Mouse (Mus musculus): ENCODE results near the gene Grin2a. TPM values are rescaled to one million over a fixed set of nuclear protein-coding genes. Genes with fewer than 3 reads are reported as not detected.

Gene Grin2a
- polyA plus RNA-seq, 1 experiment from 2014 or later = 0.33 TPM

DNA sequence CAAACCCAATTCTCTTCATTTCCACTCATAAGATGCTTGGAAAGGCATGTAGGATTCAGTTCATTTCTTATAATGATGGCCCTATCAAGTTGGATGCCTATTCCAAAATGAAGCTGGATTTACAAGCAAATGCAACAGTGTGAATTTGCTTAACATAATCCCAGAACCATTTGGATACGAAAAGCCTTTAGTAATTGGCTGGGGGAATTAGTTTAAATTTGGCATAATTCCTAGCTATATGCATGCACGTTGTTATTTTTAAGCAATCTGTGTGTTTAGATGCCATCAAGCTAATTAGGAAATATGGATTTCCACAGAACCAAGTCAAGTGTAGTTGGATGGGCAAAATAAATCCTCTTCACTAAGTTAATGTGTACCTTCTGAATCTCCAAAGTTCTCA is 411.4 kb downstream of the Grin2a start:
- no peaks in the 10 kb centered on the region for H3K4me1 ChIP-seq (ENCODE audit: control insufficient read depth, insufficient read depth, low read length)
- DNase-seq (ENCODE audit: low spot score, missing footprints) (no peak), ATAC-seq (ENCODE audit: low FRiP score) (no peak)
- no peak overlapping the region for H3K4me2 ChIP-seq
- 73% methylated on average over 2 of the region's 2 CpGs for WGBS
- no peak overlapping the region for H3K9ac ChIP-seq (ENCODE audit: low read length)
- no peaks in the 10 kb centered on the region for H3K9me3 ChIP-seq (ENCODE audit: control insufficient read depth, low read length)
- no peaks in the 10 kb centered on the region for H3K27me3 ChIP-seq (ENCODE audit: control insufficient read depth, insufficient read depth, low read length)
- H3K36me3 ChIP-seq (ENCODE audit: control insufficient read depth, insufficient read depth, low read length) = no peaks in the 10 kb centered on the region
- H3K4me3 ChIP-seq (ENCODE audit: low read depth, low read length) = no peak overlapping the region
- no peak overlapping the region for H3K27ac ChIP-seq (ENCODE audit: low read depth, low read length)

GRCm38 (mm10) chr16:9571793-9572192 is 423.6 kb downstream of the Grin2a start:
- Histone ChIP-seq H3K4me2 (no peak overlapping the region), H3K9ac (ENCODE audit: low read length) (no peak overlapping the region), H3K9me3 (ENCODE audit: control insufficient read depth, low read length) (no peaks in the 10 kb centered on the region), H3K36me3 (ENCODE audit: control insufficient read depth, insufficient read depth, low read length) (no peaks in the 10 kb centered on the region), H3K27me3 (ENCODE audit: control insufficient read depth, insufficient read depth, low read length) (no peaks in the 10 kb centered on the region), H3K4me1 (ENCODE audit: control insufficient read depth, insufficient read depth, low read length) (no peaks in the 10 kb centered on the region), H3K27ac (ENCODE audit: low read depth, low read length) (no peak overlapping the region), H3K4me3 (ENCODE audit: low read depth, low read length) (no peak overlapping the region)
- ATAC-seq (ENCODE audit: low FRiP score) (no peak), DNase-seq (ENCODE audit: low spot score, missing footprints) (no peak)
- 26% methylated on average over 1 of the region's 1 CpGs for WGBS

DNA sequence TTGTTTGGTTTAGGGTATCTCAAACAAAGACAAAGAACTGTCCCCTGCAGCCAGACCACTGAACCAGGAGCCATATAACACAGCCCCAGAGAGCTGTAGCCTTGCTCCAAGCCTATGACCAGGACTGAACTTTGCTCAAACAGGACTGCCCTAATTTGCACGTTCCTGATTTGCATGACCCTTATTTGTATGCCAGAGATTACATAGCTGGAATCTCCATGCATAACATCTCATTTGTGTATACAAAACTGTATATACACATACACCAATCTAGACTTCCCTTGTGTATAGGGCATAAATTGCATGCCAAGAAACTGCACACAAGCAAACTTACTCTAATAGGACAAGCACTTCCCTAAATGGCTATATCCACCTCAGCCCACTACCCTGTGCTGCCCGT is 428.1 kb downstream of the Grin2a start:
- H3K9me3 ChIP-seq (ENCODE audit: control insufficient read depth, low read length) = no peaks in the 10 kb centered on the region
- no peaks in the 10 kb centered on the region for H3K4me1 ChIP-seq (ENCODE audit: control insufficient read depth, insufficient read depth, low read length)
- H3K27me3 ChIP-seq (ENCODE audit: control insufficient read depth, insufficient read depth, low read length) = no peaks in the 10 kb centered on the region
- no peak for DNase-seq (ENCODE audit: low spot score, missing footprints)
- H3K4me2 ChIP-seq = no peak overlapping the region
- no peak overlapping the region for H3K27ac ChIP-seq (ENCODE audit: low read depth, low read length)
- no peaks in the 10 kb centered on the region for H3K36me3 ChIP-seq (ENCODE audit: control insufficient read depth, insufficient read depth, low read length)
- no peak for ATAC-seq (ENCODE audit: low FRiP score)
- 72% methylated on average over 2 of the region's 2 CpGs for WGBS
- no peak overlapping the region for H3K4me3 ChIP-seq (ENCODE audit: low read depth, low read length)
- no peak overlapping the region for H3K9ac ChIP-seq (ENCODE audit: low read length)

- 9% methylated on average over 1 of the region's 1 CpGs for WGBS
- DNase-seq (ENCODE audit: low spot score, missing footprints) = peak; percentile 83
- Histone ChIP-seq H3K4me2 (no peak overlapping the region), H3K27ac (ENCODE audit: low read depth, low read length) (no peak overlapping the region), H3K27me3 (ENCODE audit: control insufficient read depth, insufficient read depth, low read length) (no peaks in the 10 kb centered on the region), H3K4me3 (ENCODE audit: low read depth, low read length) (no peak overlapping the region), H3K4me1 (ENCODE audit: control insufficient read depth, insufficient read depth, low read length) (no peaks in the 10 kb centered on the region), H3K9ac (ENCODE audit: low read length) (no peak overlapping the region), H3K36me3 (ENCODE audit: control insufficient read depth, insufficient read depth, low read length) (no peaks in the 10 kb centered on the region), H3K9me3 (ENCODE audit: control insufficient read depth, low read length) (no peaks in the 10 kb centered on the region)
- ATAC-seq (ENCODE audit: low FRiP score) = no peak
These were observed 433.5 kb downstream of the Grin2a start for GRCm38 (mm10) chr16:9561816-9562215.

GRCm38 (mm10) chr16:9535196-9535595 is 460.2 kb downstream of the Grin2a start:
- Histone ChIP-seq H3K4me3 (ENCODE audit: low read depth, low read length) (no peak overlapping the region), H3K9me3 (ENCODE audit: control insufficient read depth, low read length) (no peaks in the 10 kb centered on the region), H3K27me3 (ENCODE audit: control insufficient read depth, insufficient read depth, low read length) (peaks cover 3% of the 10 kb centered on the region; the same call in 1 of the 2 replicates), H3K4me1 (ENCODE audit: control insufficient read depth, insufficient read depth, low read length) (peaks cover 17% of the 10 kb centered on the region), H3K9ac (ENCODE audit: low read length) (no peak overlapping the region), H3K27ac (ENCODE audit: low read depth, low read length) (no peak overlapping the region), H3K4me2 (no peak overlapping the region), H3K36me3 (ENCODE audit: control insufficient read depth, insufficient read depth, low read length) (no peaks in the 10 kb centered on the region)
- ATAC-seq (ENCODE audit: low FRiP score) = no peak
- no peak for DNase-seq (ENCODE audit: low spot score, missing footprints)
- WGBS = 88% methylated on average over 5 of the region's 5 CpGs

DNA sequence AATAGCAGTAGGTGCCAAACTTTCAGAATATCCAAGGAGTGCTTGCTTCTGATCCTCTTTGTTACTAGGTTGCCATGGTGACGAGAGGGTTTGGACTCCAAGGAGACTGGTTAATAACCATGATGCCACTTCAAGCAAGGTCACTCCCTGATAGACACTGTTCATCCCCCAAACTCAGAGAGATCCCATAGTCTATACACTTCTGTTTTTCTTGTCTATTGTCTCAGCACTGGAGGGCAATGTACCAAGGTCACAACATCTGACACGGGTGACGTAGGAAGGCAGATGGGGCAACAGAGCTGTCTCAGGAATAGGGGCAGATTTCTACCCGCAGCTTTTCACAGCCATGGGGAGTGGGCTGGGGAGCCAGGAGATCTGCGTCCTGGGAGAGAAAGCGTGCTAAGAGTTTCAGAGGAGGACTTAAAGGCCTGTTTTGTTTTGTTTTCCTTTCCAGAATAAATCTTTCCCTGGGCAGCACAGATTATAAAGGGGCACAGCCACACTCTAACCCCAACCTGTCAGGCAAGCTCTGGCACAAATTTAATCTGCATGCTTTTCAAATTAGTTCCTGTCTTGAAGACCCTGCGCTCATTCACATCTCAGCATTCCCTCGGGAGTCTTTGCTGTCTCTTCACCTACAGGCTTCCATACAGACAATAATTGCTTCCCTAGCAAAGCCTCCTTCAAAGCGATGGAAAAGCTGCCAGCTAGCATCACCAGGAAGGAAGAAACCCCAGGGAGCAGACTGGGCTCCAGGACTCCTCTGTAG is 461.6 kb downstream of the Grin2a start:
- Histone ChIP-seq H3K4me3 (ENCODE audit: low read depth, low read length) (no peak overlapping the region), H3K9ac (ENCODE audit: low read length) (no peak overlapping the region), H3K36me3 (ENCODE audit: control insufficient read depth, insufficient read depth, low read length) (no peaks in the 10 kb centered on the region), H3K4me1 (ENCODE audit: control insufficient read depth, insufficient read depth, low read length) (peaks cover 17% of the 10 kb centered on the region), H3K27me3 (ENCODE audit: control insufficient read depth, insufficient read depth, low read length) (peaks cover 3% of the 10 kb centered on the region; the same call in 1 of the 2 replicates), H3K27ac (ENCODE audit: low read depth, low read length) (peak overlapping the region; percentile 21), H3K9me3 (ENCODE audit: control insufficient read depth, low read length) (no peaks in the 10 kb centered on the region), H3K4me2 (no peak overlapping the region)
- DNase-seq (ENCODE audit: low spot score, missing footprints) = peak; percentile 90
- peak; percentile 92 for ATAC-seq (ENCODE audit: low FRiP score)
- 19% methylated on average over 9 of the region's 9 CpGs for WGBS

DNA sequence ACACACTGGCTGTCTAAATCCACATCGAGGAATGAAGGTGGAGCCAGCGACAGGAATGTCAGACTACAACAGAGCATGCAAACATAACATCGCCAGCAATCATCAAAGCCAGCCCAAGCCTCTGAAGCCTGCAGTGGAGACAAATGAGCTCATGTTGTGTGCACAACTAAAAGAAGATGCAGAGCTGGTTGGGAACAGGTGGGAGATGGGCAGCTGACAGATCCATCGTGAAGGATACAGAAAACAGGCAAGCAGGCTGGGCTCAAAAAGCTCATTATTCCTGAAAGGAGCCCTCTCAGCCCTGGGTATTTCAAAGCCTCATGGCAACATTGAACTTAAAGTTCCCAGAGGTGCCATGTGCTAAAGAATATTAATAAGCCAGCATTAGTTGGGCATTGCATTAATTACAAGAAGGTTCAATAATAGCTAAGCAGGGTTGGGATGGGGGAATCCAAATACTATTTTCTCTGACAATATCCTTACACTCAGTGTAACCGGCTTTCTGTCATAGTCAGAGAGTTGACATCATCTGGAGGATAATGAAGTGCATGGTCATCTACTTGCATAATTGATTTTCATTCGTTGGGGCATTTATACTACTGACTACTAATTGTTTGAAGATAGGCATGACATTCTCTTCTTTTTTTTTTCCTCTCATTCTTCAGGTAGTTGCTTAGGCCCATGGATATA is 462.4 kb downstream of the Grin2a start:
- Histone ChIP-seq H3K4me3 (ENCODE audit: low read depth, low read length) (no peak overlapping the region), H3K9ac (ENCODE audit: low read length) (no peak overlapping the region), H3K4me2 (no peak overlapping the region), H3K36me3 (ENCODE audit: control insufficient read depth, insufficient read depth, low read length) (no peaks in the 10 kb centered on the region), H3K27ac (ENCODE audit: low read depth, low read length) (no peak overlapping the region), H3K27me3 (ENCODE audit: control insufficient read depth, insufficient read depth, low read length) (peaks cover 3% of the 10 kb centered on the region; the same call in 1 of the 2 replicates), H3K4me1 (ENCODE audit: control insufficient read depth, insufficient read depth, low read length) (peaks cover 17% of the 10 kb centered on the region), H3K9me3 (ENCODE audit: control insufficient read depth, low read length) (no peaks in the 10 kb centered on the region)
- ATAC-seq (ENCODE audit: low FRiP score) (peak; percentile 72), DNase-seq (ENCODE audit: low spot score, missing footprints) (no peak)
- WGBS = 39% methylated on average over 6 of the region's 6 CpGs

- Histone ChIP-seq H3K27ac (ENCODE audit: low read depth, low read length) (no peak overlapping the region), H3K27me3 (ENCODE audit: control insufficient read depth, insufficient read depth, low read length) (no peaks in the 10 kb centered on the region), H3K4me3 (ENCODE audit: low read depth, low read length) (no peak overlapping the region), H3K36me3 (ENCODE audit: control insufficient read depth, insufficient read depth, low read length) (no peaks in the 10 kb centered on the region), H3K4me1 (ENCODE audit: control insufficient read depth, insufficient read depth, low read length) (no peaks in the 10 kb centered on the region), H3K9ac (ENCODE audit: low read length) (no peak overlapping the region), H3K9me3 (ENCODE audit: control insufficient read depth, low read length) (no peaks in the 10 kb centered on the region), H3K4me2 (no peak overlapping the region)
- ATAC-seq (ENCODE audit: low FRiP score) (no peak), DNase-seq (ENCODE audit: low spot score, missing footprints) (no peak)
- WGBS = 83% methylated on average over 5 of the region's 5 CpGs
These were observed 468.1 kb downstream of the Grin2a start for GRCm38 (mm10) chr16:9527214-9527613.

DNA sequence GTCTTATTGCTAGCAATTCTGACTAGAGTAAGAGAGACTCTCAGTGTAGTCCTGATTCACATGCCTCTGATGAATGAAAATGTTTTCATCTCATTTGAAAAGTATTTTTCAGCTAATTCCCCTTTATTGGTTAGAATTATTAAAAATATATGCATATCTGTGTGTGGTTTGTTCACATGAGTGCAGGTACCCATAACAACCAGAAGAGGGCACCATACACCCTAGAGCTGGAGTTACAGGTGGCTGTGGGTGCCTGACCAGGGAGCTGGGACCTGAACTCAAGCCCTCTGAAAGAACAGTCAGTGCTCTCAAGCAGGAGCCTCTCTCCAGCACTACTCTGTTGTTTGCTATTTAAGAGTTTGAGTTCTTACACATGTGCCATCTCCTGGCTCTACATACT is 472.0 kb downstream of the Grin2a start:
- DNase-seq (ENCODE audit: low spot score, missing footprints) (no peak), ATAC-seq (ENCODE audit: low FRiP score) (no peak)
- Histone ChIP-seq H3K27me3 (ENCODE audit: control insufficient read depth, insufficient read depth, low read length) (no peaks in the 10 kb centered on the region), H3K27ac (ENCODE audit: low read depth, low read length) (no peak overlapping the region), H3K9me3 (ENCODE audit: control insufficient read depth, low read length) (no peaks in the 10 kb centered on the region), H3K36me3 (ENCODE audit: control insufficient read depth, insufficient read depth, low read length) (no peaks in the 10 kb centered on the region), H3K4me2 (no peak overlapping the region), H3K4me3 (ENCODE audit: low read depth, low read length) (no peak overlapping the region), H3K9ac (ENCODE audit: low read length) (no peak overlapping the region), H3K4me1 (ENCODE audit: control insufficient read depth, insufficient read depth, low read length) (no peaks in the 10 kb centered on the region)
